Mouse (Mus musculus) testis, adult 2 months (tissue): ENCODE results near the gene Il9r. TPM values are rescaled to one million over a fixed set of nuclear protein-coding genes. Genes with fewer than 3 reads are reported as not detected.

Experiments
- H3K27ac ChIP-seq: fragments of 200-500 bp; 2 replicates; pipeline ENCODE4 v1.5.1; 2012; ENCODE audit warnings: low read depth, low read length; ENCODE audit not compliant: control insufficient read depth, insufficient read depth
- H3K27me3 ChIP-seq: fragments of 200-500 bp; 2 replicates; pipeline ENCODE4 v1.6.1; 2012; ENCODE audit warnings: mild to moderate bottlenecking, low read length, moderate library complexity; ENCODE audit not compliant: control insufficient read depth, insufficient read depth
- H3K36me3 ChIP-seq: fragments of 200-500 bp; 2 replicates; pipeline ENCODE4 v1.6.1; 2012; ENCODE audit warnings: mild to moderate bottlenecking, low read length; ENCODE audit not compliant: control insufficient read depth, insufficient read depth
- H3K4me1 ChIP-seq: fragments of 200-500 bp; 2 replicates; pipeline ENCODE4 v1.6.1; 2012; ENCODE audit warnings: low read length; ENCODE audit not compliant: control insufficient read depth, insufficient read depth
- H3K4me3 ChIP-seq: fragments of 200-500 bp; 2 replicates; pipeline ENCODE4 v1.5.1; 2012; ENCODE audit warnings: low read depth, mild to moderate bottlenecking, low read length, moderate library complexity, mixed read lengths; ENCODE audit not compliant: control insufficient read depth
- CTCF ChIP-seq: fragments of 200-500 bp; IDR thresholded peaks from 2 replicates; pipeline ENCODE4 v1.5.1; 2012; ENCODE audit warnings: low read depth, mild to moderate bottlenecking, inconsistent platforms, low read length, moderate library complexity; ENCODE audit not compliant: control insufficient read depth, insufficient read depth, insufficient replicate concordance
- POLR2A ChIP-seq: fragments of 200-500 bp; IDR thresholded peaks from 2 replicates; pipeline ENCODE4 v1.6.1; 2012; ENCODE audit warnings: low read depth, mild to moderate bottlenecking, inconsistent platforms, low read length, moderate library complexity; ENCODE audit not compliant: control insufficient read depth
- polyA plus RNA-seq: library from polyadenylated mRNA; depleted of rRNA; stranded (reverse); fragments of >200 nt; gene quantifications from 2 replicates; pipeline ENCODE4 v1.2.3, GENCODE M21; 2012

Il9r gene
- polyA plus RNA-seq, 1 experiment, result 1.6 TPM

DNA sequence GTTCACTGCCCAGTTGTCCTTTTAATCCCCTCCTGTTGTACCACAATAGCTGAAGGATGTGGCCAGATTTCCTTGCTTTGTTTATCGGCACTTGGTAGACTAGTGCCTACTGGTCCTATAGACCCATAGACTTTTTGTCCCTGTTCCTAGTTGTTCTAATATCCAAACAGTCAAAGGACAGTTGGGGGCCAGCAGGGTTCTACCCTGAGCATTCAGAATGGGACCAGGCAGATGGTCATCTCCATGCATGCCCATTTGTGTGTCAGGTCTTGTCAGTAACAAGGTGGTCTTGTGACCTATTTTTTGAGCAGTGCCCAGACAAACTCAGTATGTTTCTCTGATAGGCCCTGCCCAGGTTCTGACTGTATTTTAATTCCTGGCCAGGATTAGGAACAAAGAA is 27.0 kb upstream of the Il9r start:
- peak overlapping the region; percentile 93 for H3K4me3 ChIP-seq
- no peak for TF ChIP-seq POLR2A
- TF ChIP-seq CTCF, result no peak
- peak overlapping the region; percentile 85 for H3K27ac ChIP-seq
- no peaks in the 10 kb centered on the region for H3K36me3 ChIP-seq
- no peaks in the 10 kb centered on the region for H3K27me3 ChIP-seq
- H3K4me1 ChIP-seq, result peaks cover 19% of the 10 kb centered on the region

DNA sequence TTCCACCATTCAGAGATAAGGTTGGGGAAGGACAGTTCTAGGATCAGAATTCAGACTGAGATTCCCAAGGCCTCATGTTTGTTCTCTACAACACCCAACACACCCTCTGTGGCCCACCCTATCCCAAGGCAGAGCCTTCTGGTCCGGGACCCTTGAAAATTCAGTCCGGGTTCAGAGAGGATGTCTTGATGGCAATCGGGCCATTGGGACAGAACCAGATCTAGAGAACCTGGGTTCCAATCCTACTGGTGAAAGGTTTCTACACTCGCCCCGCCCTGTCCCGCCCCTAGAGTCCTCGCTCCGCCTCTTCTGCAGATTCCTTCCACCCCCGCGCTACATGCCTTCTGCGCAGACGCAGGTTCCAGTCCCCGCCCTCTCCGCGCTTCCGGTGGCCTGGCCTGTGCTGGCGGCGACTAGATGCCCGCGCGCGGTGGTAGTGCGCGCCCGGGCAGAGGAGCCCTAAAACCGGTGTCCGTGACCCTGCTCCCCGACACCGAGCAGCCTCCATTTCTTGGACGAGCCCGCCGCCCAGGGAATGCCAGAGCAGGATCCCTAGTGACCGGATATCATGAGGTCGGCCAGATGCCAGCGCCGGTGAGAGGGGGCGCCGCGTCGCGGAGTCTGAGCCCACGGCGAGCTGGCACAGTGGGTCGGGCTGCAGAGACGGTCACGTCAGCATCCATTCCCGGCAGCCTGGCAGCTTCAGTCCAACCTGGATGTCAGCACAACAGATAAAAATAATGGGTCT is 26.2 kb upstream of the Il9r start, which contains the start of gene Mpg:
Mpg (plus strand) TSS at position 382 of the 748 bp plus-strand sequence.
- TF ChIP-seq CTCF (no peak), POLR2A (peak; percentile 79)

DNA sequence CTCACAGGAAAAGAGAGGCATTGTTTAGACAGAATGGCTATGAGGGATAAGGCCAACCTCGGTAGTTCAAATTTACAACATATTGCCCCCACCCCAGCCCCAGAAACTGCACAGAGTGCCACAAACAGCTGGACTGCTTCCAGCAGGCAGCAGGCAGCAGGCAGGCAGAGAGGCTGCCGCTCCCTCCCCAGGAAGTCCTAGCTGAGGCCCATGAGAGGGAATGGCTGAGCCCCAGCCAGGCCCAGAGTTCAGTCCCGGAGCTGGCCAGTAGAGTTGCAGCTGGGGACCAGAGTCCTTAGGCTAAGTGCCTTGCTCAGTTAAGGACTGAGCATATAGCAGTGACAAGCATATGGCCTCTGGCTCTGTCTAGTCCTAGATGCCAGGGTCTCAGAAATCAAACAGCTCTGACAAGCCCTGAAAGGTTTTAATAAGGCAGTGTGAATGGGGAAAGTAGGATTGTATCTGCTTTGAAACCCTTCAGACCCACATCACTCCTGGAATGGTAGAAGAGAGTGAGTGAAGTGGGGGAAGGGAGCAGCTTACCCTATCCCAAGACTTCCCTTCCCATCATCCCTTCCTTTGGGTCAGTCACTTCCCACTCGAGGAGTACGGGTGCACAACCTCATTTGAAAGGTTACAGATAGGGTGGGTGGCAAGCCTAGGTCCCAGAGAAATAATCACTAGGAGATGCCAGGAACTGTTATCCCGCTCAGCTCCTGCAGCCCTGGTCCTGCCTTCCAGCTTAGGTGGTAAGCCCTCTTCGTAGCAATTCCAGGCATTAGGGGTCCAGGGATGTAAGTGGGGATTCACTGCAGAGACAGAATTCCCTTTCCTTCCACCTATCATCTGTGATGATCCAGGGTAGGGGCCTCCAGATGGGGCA is 25.4 kb upstream of the Il9r start:
- H3K27me3 ChIP-seq, result 0 out of 2 replicates have a peak, but pooled peaks cover 2% of the 10 kb centered on the region
- H3K4me3 ChIP-seq, result no peak overlapping the region
- H3K4me1 ChIP-seq, result peaks cover 25% of the 10 kb centered on the region
- H3K27ac ChIP-seq, result peak overlapping the region; percentile 40
- H3K36me3 ChIP-seq, result no peaks in the 10 kb centered on the region
- TF ChIP-seq CTCF, result no peak
- no peak for TF ChIP-seq POLR2A

More for the DNA sequence above, 26.2 kb upstream of the Il9r start, which contains the start of gene Mpg:
- H3K4me3 ChIP-seq, result peak within 1 kb of the TSS; percentile 93
- H3K27me3 ChIP-seq, result 0 out of 2 replicates have a peak, but pooled peaks cover 2% of the 10 kb centered on the region
- peaks cover 19% of the 10 kb centered on the region for H3K4me1 ChIP-seq
- H3K27ac ChIP-seq, result peak within 1 kb of the TSS; percentile 85
- no peaks in the 10 kb centered on the region for H3K36me3 ChIP-seq

DNA sequence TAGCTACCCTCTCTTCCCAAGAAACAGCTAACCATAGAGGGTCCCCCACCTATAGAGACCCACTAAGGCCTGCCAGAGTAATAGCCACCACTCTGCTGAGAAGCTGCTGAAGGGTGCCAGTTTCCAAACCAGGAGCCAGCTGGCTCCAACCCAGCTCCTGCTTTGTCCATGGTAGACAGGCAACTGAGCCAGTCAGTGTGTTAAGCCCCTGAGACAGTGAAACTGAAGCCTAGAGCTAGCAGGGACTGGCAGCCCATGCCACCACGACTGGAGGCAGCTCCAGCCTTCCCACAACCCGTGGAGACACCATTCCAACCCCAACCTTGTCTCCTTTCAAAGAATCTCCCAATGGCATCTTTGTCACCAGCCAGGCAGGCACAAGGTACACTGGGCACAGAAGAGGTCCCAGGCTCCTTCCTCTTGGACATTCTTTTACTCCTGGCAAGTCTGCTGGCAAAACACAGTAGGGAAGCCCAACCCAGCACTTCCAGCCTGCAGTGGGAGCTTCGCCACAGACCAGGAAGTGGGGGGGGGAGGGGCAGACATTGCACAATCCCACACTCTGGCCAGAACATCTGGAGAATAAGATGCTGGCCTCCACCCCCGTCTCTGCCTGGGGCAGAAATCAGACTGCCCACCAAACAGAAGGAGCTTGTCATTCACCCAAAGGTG is 24.5 kb upstream of the Il9r start:
- no peaks in the 10 kb centered on the region for H3K36me3 ChIP-seq
- H3K27me3 ChIP-seq, result 0 out of 2 replicates have a peak, but pooled peaks cover 2% of the 10 kb centered on the region
- no peak overlapping the region for H3K4me3 ChIP-seq
- TF ChIP-seq POLR2A (no peak), CTCF (no peak)
- peaks cover 25% of the 10 kb centered on the region for H3K4me1 ChIP-seq
- H3K27ac ChIP-seq, result peak overlapping the region; percentile 65

DNA sequence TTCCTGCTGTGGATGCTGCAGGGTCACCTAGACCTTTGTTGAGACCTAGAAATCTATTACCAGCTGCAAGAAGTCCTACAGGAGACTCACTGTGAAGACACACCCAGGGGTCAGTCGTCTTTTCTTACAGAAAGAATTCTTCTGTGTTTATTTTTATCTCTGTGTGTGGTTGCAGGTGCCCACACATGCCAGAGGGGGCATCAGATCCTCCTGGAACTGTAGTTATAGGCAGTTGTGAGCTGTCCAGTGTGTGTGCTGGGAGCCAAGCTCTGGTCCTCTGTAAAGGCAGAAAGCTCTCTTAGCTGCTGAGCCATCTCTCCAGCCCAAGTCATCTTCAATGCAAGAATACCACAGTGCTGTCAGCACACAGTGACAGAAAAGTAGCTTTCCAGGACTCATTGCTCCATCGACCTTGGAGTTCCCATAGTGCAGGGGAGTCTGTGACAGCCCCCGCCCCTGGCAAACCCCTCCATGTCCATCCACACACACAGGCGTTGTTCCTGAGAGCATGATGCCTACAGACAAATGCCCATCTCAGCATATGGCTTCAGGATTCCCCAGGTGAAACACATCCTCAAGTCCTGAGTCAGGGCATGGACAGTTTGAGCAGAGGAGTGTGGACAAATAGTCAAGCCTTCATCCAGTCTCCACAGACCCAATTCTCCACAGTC is 23.4 kb upstream of the Il9r start:
- no peak overlapping the region for H3K27ac ChIP-seq
- 0 out of 2 replicates have a peak, but pooled peaks cover 2% of the 10 kb centered on the region for H3K27me3 ChIP-seq
- H3K4me1 ChIP-seq, result peaks cover 25% of the 10 kb centered on the region
- H3K36me3 ChIP-seq, result no peaks in the 10 kb centered on the region
- H3K4me3 ChIP-seq, result no peak overlapping the region
- TF ChIP-seq POLR2A (no peak), CTCF (no peak)

DNA sequence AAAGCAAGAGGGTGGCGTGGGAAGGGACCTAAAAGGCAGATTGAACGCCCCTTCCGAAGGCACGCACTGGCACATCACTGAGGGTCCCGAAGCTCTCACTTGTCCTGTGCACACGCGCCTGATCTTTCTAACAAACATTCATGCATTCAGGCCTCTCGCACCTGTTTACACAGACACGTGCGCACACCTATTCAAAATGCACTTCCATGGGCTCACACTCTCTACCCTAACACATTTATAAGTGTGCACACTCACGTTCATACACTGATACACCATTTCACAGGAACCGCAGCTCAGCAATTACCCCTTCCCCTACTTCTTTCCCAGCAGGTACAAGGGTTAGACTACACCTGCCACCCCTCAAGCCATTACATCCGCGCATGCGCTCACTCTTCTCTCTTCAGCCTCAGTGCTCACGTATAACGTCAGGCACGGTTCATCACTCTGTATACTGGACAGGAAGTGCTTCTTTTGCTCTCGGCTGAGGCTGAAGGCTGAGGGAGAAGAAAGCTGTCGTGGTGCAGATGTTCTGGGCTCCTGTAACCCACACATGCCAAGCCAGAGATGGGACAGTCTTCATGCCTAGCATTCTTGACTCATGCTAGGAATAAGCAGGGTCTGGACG is 22.6 kb upstream of the Il9r start:
- TF ChIP-seq POLR2A (no peak), CTCF (no peak)
- peak overlapping the region; percentile 55; the same call in 1 of the 2 replicates for H3K27ac ChIP-seq
- H3K4me1 ChIP-seq, result peaks cover 25% of the 10 kb centered on the region
- 0 out of 2 replicates have a peak, but pooled peaks cover 2% of the 10 kb centered on the region for H3K27me3 ChIP-seq
- no peaks in the 10 kb centered on the region for H3K36me3 ChIP-seq
- H3K4me3 ChIP-seq, result peak overlapping the region; percentile 13
